Mouse (Mus musculus): ENCODE measurements around the gene Hist1h2be.
A peak's percentile ranks its signal among the peaks of the same experiment; 100 is the strongest.
"Not testable (repeated sequence)": the region's sequence is repeated elsewhere in the genome, so short reads cannot be mapped to it uniquely, and the experiment has no call there.

The Hist1h2be gene

GRCm38 (mm10) chr13:23551146-23551834, 69.6 kb downstream of the Hist1h2be start, which contains the start of gene Hist1h4f:
TSS of gene Hist1h4f (minus strand) at chr13:23551648.
- DNase-seq (ENCODE audit: low spot score): peak; percentile 92

- no peak for DNase-seq (ENCODE audit: low spot score)
Measured at GRCm38 (mm10) chr13:23550761-23551145, 70.2 kb downstream of the Hist1h2be start.

GRCm38 (mm10) chr13:23546694-23547093, 74.2 kb downstream of the Hist1h2be start:
- no peak for DNase-seq (ENCODE audit: low spot score)

GRCm38 (mm10) chr13:23544787-23545120, 76.2 kb downstream of the Hist1h2be start:
- DNase-seq (ENCODE audit: low spot score): not testable (repeated sequence)

GRCm38 (mm10) chr13:23543965-23544786, 76.7 kb downstream of the Hist1h2be start, which contains the start of gene Hist1h3f:
TSS of gene Hist1h3f (plus strand) at chr13:23544052.
- DNase-seq (ENCODE audit: low spot score): peak; percentile 83

- DNase-seq (ENCODE audit: low spot score): peak; percentile 76
Measured at GRCm38 (mm10) chr13:23542999-23543607, 77.8 kb downstream of the Hist1h2be start, which contains the start of gene Hist1h2bh. TSS of gene Hist1h2bh (minus strand) at chr13:23543392.

GRCm38 (mm10) chr13:23542225-23542980, 78.5 kb downstream of the Hist1h2be start:
- not testable (repeated sequence) for DNase-seq (ENCODE audit: low spot score)

GRCm38 (mm10) chr13:23541497-23541896, 79.4 kb downstream of the Hist1h2be start:
- DNase-seq (ENCODE audit: low spot score): no peak

- DNase-seq (ENCODE audit: low spot score): not testable (repeated sequence)
Measured at GRCm38 (mm10) chr13:23539821-23540220, 81.1 kb downstream of the Hist1h2be start.

- no peak for DNase-seq (ENCODE audit: low spot score)
Measured at GRCm38 (mm10) chr13:23538249-23538648, 82.7 kb downstream of the Hist1h2be start.

GRCm38 (mm10) chr13:23537006-23537710, 83.8 kb downstream of the Hist1h2be start:
- DNase-seq (ENCODE audit: low spot score): no peak

GRCm38 (mm10) chr13:23536076-23536822, 84.7 kb downstream of the Hist1h2be start:
- no peak for DNase-seq (ENCODE audit: low spot score)

- DNase-seq (ENCODE audit: low spot score): peak; percentile 91
Measured at GRCm38 (mm10) chr13:23535137-23536075, 85.5 kb downstream of the Hist1h2be start, which contains the start of gene Hist1h3g. TSS of gene Hist1h3g (plus strand) at chr13:23535422.

- no peak for DNase-seq (ENCODE audit: low spot score)
Measured at GRCm38 (mm10) chr13:23534368-23535131, 86.4 kb downstream of the Hist1h2be start.
